Mouse (Mus musculus) CH12.LX (cell line): ENCODE data around the gene Zmynd8. TPM values are rescaled to one million over a fixed set of nuclear protein-coding genes. Genes with fewer than 3 reads are reported as not detected.

Source experiments
- DNase-seq: peaks from one replicate; pipeline ENCODE4 v3.0.0-alpha.2; 2013; ENCODE audit errors: extremely low read depth
- H3K27ac ChIP-seq: 2 replicates; pipeline ENCODE4 v1.5.1; 2012; ENCODE audit warnings: low read depth, mild to moderate bottlenecking, control low read depth, moderate library complexity; ENCODE audit not compliant: insufficient read depth
- H3K27me3 ChIP-seq: replicated peaks from 2 replicates; pipeline ENCODE3; 2012; ENCODE audit warnings: inconsistent platforms
- H3K36me3 ChIP-seq, 2 experiments: replicated peaks in 1 of 2; 2 replicates each; pipeline versions ENCODE3 to v1.6.1; 2012; ENCODE audit warnings: inconsistent platforms in 1 of 2, low read length in 1 of 2, mild to moderate bottlenecking in 1 of 2, mixed read lengths in 1 of 2, moderate library complexity in 1 of 2; ENCODE audit not compliant: control insufficient read depth in 1 of 2, insufficient read depth in 1 of 2
- H3K4me1 ChIP-seq, 2 experiments: 2 replicates each; pipeline ENCODE4 v1.6.1; 2012; ENCODE audit warnings: inconsistent platforms in 1 of 2, moderate library complexity in 1 of 2; ENCODE audit not compliant: insufficient read depth in 2 of 2, control insufficient read depth in 1 of 2
- H3K4me2 ChIP-seq: 2 replicates; pipeline ENCODE4 v1.6.1; 2012; ENCODE audit warnings: low read depth, mild to moderate bottlenecking, control low read depth; ENCODE audit not compliant: poor library complexity, insufficient read depth, severe bottlenecking
- H3K4me3 ChIP-seq, 3 experiments: fragments of 150-350 bp in 1 of 3; sonication (generic) in 1 of 3; replicated peaks in 1 of 3; 2 replicates each; pipeline versions ENCODE3 to v1.5.1; 2011 to 2012; ENCODE audit warnings: low read depth in 2 of 3, low read length in 2 of 3, mild to moderate bottlenecking in 2 of 3, moderate library complexity in 2 of 3, control low read depth in 1 of 3, improper control_type of control experiment in 1 of 3, inconsistent platforms in 1 of 3, mixed read lengths in 1 of 3; ENCODE audit not compliant: poor library complexity in 1 of 3
- H3K79me2 ChIP-seq: replicated peaks from 2 replicates; pipeline ENCODE4 v1.6.1; 2012; ENCODE audit warnings: mild to moderate bottlenecking, moderate library complexity; ENCODE audit not compliant: control insufficient read depth, poor library complexity, insufficient read depth, severe bottlenecking; ENCODE audit errors: extremely low read depth
- H3K9ac ChIP-seq: 2 replicates; pipeline ENCODE4 v1.6.1; 2012; ENCODE audit warnings: low read depth, mild to moderate bottlenecking, control low read depth, moderate library complexity; ENCODE audit not compliant: insufficient read depth
- H3K9me3 ChIP-seq: replicated peaks from 2 replicates; pipeline ENCODE3; 2012; ENCODE audit warnings: low read length, inconsistent platforms, mixed read lengths
- CHD1 ChIP-seq: IDR thresholded peaks from 2 replicates; pipeline ENCODE4 v1.6.1; 2012; ENCODE audit warnings: low read depth, low read length, improper control_type of control experiment, inconsistent platforms
- CTCF ChIP-seq, 2 experiments: IDR thresholded peaks in 1 of 2; conservative IDR thresholded peaks in 1 of 2; 2 replicates each; pipeline ENCODE4 v1.5.1; 2011 to 2012; ENCODE audit warnings: low read depth in 2 of 2, low read length in 2 of 2, improper control_type of control experiment in 1 of 2, inconsistent platforms in 1 of 2, mild to moderate bottlenecking in 1 of 2, moderate library complexity in 1 of 2
- ELF1 ChIP-seq: IDR thresholded peaks from 2 replicates; pipeline ENCODE4 v1.6.1; 2014; ENCODE audit warnings: low read depth, mild to moderate bottlenecking, inconsistent platforms, low read length, improper control_type of control experiment
- GABPA ChIP-seq: IDR thresholded peaks from 2 replicates; pipeline ENCODE4 v1.6.1; 2012; ENCODE audit warnings: low read depth, low read length, improper control_type of control experiment, inconsistent platforms; ENCODE audit not compliant: insufficient replicate concordance
- HCFC1 ChIP-seq: IDR thresholded peaks from 2 replicates; pipeline ENCODE4 v1.6.1; 2012; ENCODE audit warnings: low read depth, mild to moderate bottlenecking, inconsistent platforms, low read length, improper control_type of control experiment
- JUN ChIP-seq: IDR thresholded peaks from 2 replicates; pipeline ENCODE4 v1.6.1; 2011; ENCODE audit warnings: low read depth, mild to moderate bottlenecking, low read length, improper control_type of control experiment, moderate library complexity; ENCODE audit not compliant: insufficient read depth
- JUND ChIP-seq: conservative IDR thresholded peaks from 2 replicates; pipeline ENCODE4 v1.6.1; 2011; ENCODE audit warnings: low read depth, low read length, improper control_type of control experiment
- KAT2A ChIP-seq: IDR thresholded peaks from 2 replicates; pipeline ENCODE4 v1.6.1; 2012; ENCODE audit warnings: low read length, improper control_type of control experiment, inconsistent platforms; ENCODE audit not compliant: insufficient replicate concordance
- MAZ ChIP-seq: IDR thresholded peaks from 2 replicates; pipeline ENCODE4 v1.6.1; 2012; ENCODE audit warnings: low read depth, mild to moderate bottlenecking, inconsistent platforms, low read length, improper control_type of control experiment, moderate library complexity
- MEF2A ChIP-seq: IDR thresholded peaks from 2 replicates; pipeline ENCODE4 v1.6.1; 2014; ENCODE audit warnings: low read depth, mild to moderate bottlenecking, inconsistent platforms, low read length, improper control_type of control experiment, borderline replicate concordance
- MXI1 ChIP-seq: IDR thresholded peaks from 2 replicates; pipeline ENCODE4 v1.6.1; 2011; ENCODE audit warnings: mild to moderate bottlenecking, low read depth, low read length, improper control_type of control experiment
- MYC ChIP-seq: IDR thresholded peaks from 2 replicates; pipeline ENCODE4 v1.6.1; 2011; ENCODE audit warnings: low read depth, mild to moderate bottlenecking, improper control_type of control experiment, low read length
- NELFE ChIP-seq: IDR thresholded peaks from 2 replicates; pipeline ENCODE4 v1.6.1; 2011; ENCODE audit warnings: low read depth, low read length, improper control_type of control experiment
- POLR2AphosphoS2 ChIP-seq: IDR thresholded peaks from 2 replicates; pipeline ENCODE4 v1.6.1; 2011; ENCODE audit warnings: low read depth, low read length, improper control_type of control experiment
- SIN3A ChIP-seq: IDR thresholded peaks from 2 replicates; pipeline ENCODE4 v1.6.1; 2012; ENCODE audit warnings: low read length, improper control_type of control experiment, inconsistent platforms
- SMC3 ChIP-seq: IDR thresholded peaks from 2 replicates; pipeline ENCODE4 v1.6.1; 2011; ENCODE audit warnings: low read depth, low read length, improper control_type of control experiment
- TBP ChIP-seq: conservative IDR thresholded peaks from 2 replicates; pipeline ENCODE4 v1.6.1; 2011; ENCODE audit warnings: low read depth, low read length, improper control_type of control experiment
- TCF12 ChIP-seq: IDR thresholded peaks from 2 replicates; pipeline ENCODE4 v1.6.1; 2014; ENCODE audit warnings: low read depth, mild to moderate bottlenecking, inconsistent platforms, low read length, improper control_type of control experiment
- USF1 ChIP-seq: IDR thresholded peaks from 2 replicates; pipeline ENCODE4 v1.6.1; 2014; ENCODE audit warnings: low read depth, mild to moderate bottlenecking, inconsistent platforms, low read length, improper control_type of control experiment
- USF2 ChIP-seq: conservative IDR thresholded peaks from 2 replicates; pipeline ENCODE4 v1.6.1; 2011; ENCODE audit warnings: low read depth, low read length, improper control_type of control experiment
- ZKSCAN1 ChIP-seq: IDR thresholded peaks from 2 replicates; pipeline ENCODE4 v1.6.1; 2012; ENCODE audit warnings: low read depth, inconsistent platforms, low read length, improper control_type of control experiment, borderline replicate concordance
- ZNF384 ChIP-seq: IDR thresholded peaks from 2 replicates; pipeline ENCODE4 v1.6.1; 2012; ENCODE audit warnings: low read depth, low read length, improper control_type of control experiment, inconsistent platforms
- dilution Hi-C: fragments of 300-500 bp; cut with MboI; formaldehyde crosslinking; loops from 2 replicates; pipeline ENCODE4 v1.14.3; 2020; ENCODE audit warnings: low sequenced_read_pairs; ENCODE audit not compliant: extremely low pct_unique_long_range_greater_than_20kb, extremely low pct_ligation_motif_present
- in situ Hi-C: fragments of 300-500 bp; cut with MboI; formaldehyde crosslinking; loops from 3 replicates; pipeline ENCODE4 v1.14.3; 2019; ENCODE audit warnings: low sequenced_read_pairs, low pct_ligation_motif_present, low pct_unique_long_range_greater_than_20kb, mixed read lengths
- polyA plus RNA-seq: library from polyadenylated mRNA; unstranded; fragments of >175 nt; gene quantifications from 2 replicates; pipeline ENCODE4 v1.2.1, GENCODE M21; 2012; ENCODE audit warnings: low read depth; ENCODE audit not compliant: insufficient read length
- total RNA-seq, 2 experiments: library from RNA; depleted of rRNA; stranded (reverse); fragments of 300-350 nt in 1 of 2; fragments of >200 nt in 1 of 2; gene quantifications; 2 replicates each; pipeline ENCODE4 v1.2.3; 2012 to 2014

The Zmynd8 gene
- total and polyA plus RNA-seq, 3 experiments, result 33.6 to 84.5 (median 35.1) TPM

DNA sequence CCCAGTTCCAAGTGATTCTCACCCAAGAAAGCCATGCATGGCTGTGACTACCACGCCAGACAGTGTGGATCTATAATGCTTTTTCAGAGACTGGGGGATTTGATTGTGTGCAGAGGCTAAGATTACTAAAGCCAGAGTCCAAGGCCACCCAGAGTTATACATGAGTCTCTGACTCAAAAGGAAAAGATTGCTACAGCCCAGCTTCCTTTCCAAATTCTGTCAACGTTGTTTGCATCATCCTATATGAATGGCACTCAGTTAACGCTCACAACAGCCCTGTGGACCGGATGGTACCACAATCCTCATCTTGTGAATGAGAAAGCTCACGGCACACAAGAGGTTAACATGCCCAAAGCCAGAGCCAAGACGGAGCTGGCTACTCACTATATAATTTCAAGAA, 48.0 kb downstream of the Zmynd8 start:
- peaks cover 91% of the 10 kb centered on the region for H3K79me2 ChIP-seq
- no peak overlapping the region for H3K27ac ChIP-seq
- H3K9ac ChIP-seq, result no peak overlapping the region
- dilution Hi-C loops (no loop called here), in situ Hi-C loops (no loop called here)
- peaks cover 22 to 34% of the 10 kb centered on the region in 2 experiments for H3K4me1 ChIP-seq
- peaks cover 76 to 99% of the 10 kb centered on the region in 2 experiments for H3K36me3 ChIP-seq
- no peaks in the 10 kb centered on the region for H3K27me3 ChIP-seq
- H3K4me3 ChIP-seq, result no peak overlapping the region
- H3K4me2 ChIP-seq, result no peak overlapping the region
- DNase-seq, result no peak
- H3K9me3 ChIP-seq, result no peaks in the 10 kb centered on the region
- TF ChIP-seq MXI1, result no peak
- TF ChIP-seq ZKSCAN1, result no peak
- TF ChIP-seq SMC3, result no peak
- TF ChIP-seq HCFC1, result no peak
- TF ChIP-seq POLR2AphosphoS2, result no peak
- TF ChIP-seq ELF1, result no peak
- no peak for TF ChIP-seq TBP
- TF ChIP-seq NELFE, result no peak
- no peak for TF ChIP-seq SIN3A
- no peak for TF ChIP-seq MYC
- TF ChIP-seq TCF12, result no peak
- no peak for TF ChIP-seq USF2
- TF ChIP-seq MEF2A, result no peak
- no peak for TF ChIP-seq JUN
- TF ChIP-seq GABPA, result no peak
- TF ChIP-seq ZNF384, result no peak

DNA sequence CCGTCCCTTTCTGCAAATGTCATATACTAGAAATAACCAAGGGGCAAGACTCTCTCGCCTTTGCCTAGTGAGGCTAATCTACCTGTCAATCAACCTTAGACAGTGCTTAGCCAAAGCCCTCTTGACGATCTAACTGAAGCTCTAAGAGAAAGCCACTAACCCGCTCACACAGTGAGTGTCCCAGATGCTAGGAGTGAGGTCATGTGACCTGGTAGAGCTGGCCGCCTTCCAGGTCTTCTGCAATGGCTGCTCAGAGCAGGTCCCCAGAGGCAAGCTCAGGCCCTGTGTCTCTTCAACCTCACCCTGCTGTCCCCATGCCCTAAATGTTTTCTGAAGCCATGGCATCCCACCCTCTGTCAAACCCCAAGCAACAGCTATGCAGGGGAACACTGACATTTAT, 49.7 kb downstream of the Zmynd8 start:
- Histone ChIP-seq H3K79me2 (peaks cover 74% of the 10 kb centered on the region), H3K9ac (no peak overlapping the region), H3K36me3 (peaks cover 84 to 99% of the 10 kb centered on the region in 2 experiments), H3K4me1 (peaks cover 15 to 17% of the 10 kb centered on the region in 2 experiments), H3K4me3 (no peak overlapping the region), H3K27ac (no peak overlapping the region), H3K27me3 (no peaks in the 10 kb centered on the region), H3K9me3 (no peaks in the 10 kb centered on the region)
- dilution Hi-C loops, result no loop called here
- in situ Hi-C loops, result no loop called here
- TF ChIP-seq MAZ (no peak), CHD1 (no peak), JUND (no peak), KAT2A (no peak), USF1 (peak; percentile 44; the same call in 1 of the 2 replicates), MEF2A (no peak), CTCF (conservative IDR thresholded peaks at IDR 0.05 in 1 of 2, IDR thresholded peaks at IDR 0.05 in 1 of 2; ENCODE audit: low read depth in 2 of 2, low read length in 2 of 2) (no peak)
- TF ChIP-seq, all 38 proteins: peak for 1
- DNase-seq, result no peak
- no peak overlapping the region for H3K4me2 ChIP-seq
